Mouse (Mus musculus) heart, postnatal 14 days (tissue): ENCODE measurements around the gene Nufip2. TPM values are rescaled to one million over a fixed set of nuclear protein-coding genes. Genes with fewer than 3 reads are reported as not detected.
"Not testable (repeated sequence)": the region's sequence is repeated elsewhere in the genome, so short reads cannot be mapped to it uniquely, and the experiment has no call there.

Experiments used
- DNase-seq, 2 experiments: peaks; one replicate each; pipeline ENCODE4 v3.0.0; 2021 to 2022
- intact Hi-C: fragments of 180-260 bp; cut with DNase I; formaldehyde crosslinking; loops from one replicate; pipeline ENCODE4 v1.15.1; 2025
- total RNA-seq, 2 experiments: library from RNA; stranded (reverse); gene quantifications; 2 replicates each; pipeline ENCODE4 v1.2.3; 2021

Nufip2 gene
- total RNA-seq, 2 experiments from 2014 or later: 58.9 to 61.9 TPM

DNA sequence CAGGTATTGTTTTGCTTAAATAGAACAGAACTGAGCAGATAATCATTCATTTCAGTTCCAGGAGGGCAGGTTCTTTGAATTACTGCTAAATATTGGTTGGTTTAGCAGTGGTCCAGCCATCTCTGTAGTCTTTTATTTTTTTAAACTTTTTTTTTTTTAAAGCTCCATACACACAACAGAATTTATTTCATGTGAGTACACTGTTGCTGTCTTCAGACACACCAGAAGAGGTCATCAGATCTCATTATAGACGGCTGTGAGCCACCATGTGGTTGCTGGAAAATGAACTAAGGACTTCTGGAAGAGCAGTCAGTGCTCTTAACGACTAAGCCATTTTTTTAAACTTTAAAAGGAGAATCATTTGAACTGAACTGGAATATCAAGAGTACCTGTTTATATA lies 11.3 kb downstream of the Nufip2 start:
- DNase-seq: no peak
- intact Hi-C loops: no loop called here

DNA sequence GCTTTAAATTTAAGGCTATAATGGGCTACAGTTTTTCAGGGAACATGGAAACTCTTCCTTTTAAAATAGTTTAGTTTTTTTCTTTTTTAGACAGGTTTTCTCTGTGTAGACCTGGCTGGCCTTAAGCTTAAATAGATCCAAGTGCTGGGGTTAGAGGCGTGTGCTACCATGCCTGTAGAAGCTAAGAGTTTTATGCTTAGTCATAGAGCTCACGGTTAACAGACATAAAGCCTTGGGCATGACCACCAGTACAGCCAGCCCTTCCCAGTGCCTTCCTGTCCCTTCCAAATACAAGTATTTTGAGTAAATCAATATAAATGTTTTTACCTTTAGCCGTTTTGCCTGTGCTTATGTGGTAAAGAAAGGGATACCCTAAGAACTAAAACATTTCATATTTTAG lies 20.0 kb downstream of the Nufip2 start:
- intact Hi-C loops: no loop called here
- DNase-seq: no peak

GRCm38 (mm10) chr11:77709039-77709438 lies 23.1 kb downstream of the Nufip2 start:
- peak; percentile 23 for DNase-seq
- intact Hi-C loops: loop anchor here (1.0 kb wide), 1 partner anchor 17 kb away; no protein-coding TSS in a partner anchor

DNA sequence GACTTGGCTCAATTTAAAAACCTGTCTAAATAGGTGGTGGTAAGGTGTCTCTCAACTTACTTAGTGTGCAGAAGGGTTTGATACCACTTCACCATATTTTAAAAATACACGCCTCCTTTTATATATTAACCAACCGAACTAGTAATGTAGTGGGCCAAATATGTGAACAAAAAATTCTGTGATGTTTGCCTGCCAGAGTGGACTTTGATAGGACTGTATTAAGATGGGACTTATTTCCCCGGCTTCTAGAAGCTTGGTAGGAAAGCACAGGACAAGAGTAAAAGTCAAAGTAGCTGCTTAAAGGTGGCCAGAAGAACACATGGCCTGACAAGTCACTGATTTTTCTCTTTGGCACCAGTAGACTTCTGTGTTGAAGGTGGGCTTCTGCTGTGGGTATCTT lies 27.8 kb downstream of the Nufip2 start:
- intact Hi-C loops: no loop called here
- DNase-seq: no peak

DNA sequence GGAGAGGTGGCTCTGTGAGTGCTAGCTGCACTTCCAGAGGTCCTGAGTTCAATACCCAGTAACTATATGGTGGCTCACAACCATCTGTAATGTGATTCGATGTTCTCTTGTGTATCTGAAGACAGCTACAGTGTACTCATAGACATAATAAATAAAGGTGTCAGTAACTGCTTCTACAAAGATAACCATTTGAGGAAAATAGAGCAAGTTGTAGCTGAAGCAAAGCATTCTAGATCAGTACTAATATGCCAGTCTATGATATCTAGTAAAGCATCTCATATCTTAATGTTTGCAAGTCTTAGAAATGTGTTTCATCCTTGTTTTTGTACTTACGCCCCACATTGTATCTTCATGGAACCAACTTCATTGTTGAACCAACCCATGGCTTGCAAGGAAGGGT lies 33.1 kb downstream of the Nufip2 start:
- DNase-seq: no peak
- intact Hi-C loops: no loop called here

DNA sequence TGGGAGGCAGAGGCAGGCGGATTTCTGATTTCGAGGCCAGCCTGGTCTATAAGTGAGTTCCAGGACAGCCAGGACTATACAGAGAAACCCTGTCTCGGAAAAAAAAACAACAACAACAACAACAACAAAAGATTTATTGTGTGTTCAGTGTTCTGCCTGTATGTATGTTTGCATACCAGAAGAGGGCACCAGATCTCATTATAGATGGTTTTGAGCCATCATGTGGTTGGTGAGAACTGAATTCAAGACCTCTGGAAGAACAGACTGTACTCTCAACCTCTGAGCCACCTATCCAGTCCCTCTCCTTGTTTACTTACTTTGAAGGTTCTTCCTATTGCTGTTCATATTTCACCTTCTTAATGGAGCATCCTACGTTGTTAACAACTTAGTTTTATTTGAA lies 35.4 kb downstream of the Nufip2 start:
- DNase-seq: no peak
- intact Hi-C loops: loop anchor here (10.0 kb wide), 1 partner anchor 243 kb away; no protein-coding TSS in a partner anchor

DNA sequence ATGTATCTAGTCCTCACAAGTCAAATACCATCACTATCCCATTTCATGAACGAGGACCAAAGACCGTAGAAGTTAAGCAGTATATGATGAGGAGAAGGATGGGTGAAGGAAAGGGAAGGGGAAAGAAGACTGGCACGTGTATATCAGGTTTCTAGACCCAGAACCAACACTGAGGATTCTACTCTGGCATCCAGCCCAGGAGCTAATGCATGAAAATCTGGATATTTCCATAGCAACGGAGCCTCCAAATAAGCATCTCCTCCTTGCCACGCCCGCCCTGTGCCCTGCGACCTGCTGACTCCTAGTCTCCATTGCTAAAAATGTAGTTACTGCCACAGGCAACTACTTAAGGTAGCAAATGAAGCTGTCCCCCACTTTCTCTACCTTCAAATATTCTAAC lies 38.8 kb downstream of the Nufip2 start:
- intact Hi-C loops: loop anchor here (10.0 kb wide), 1 partner anchor 240 kb away; no protein-coding TSS in a partner anchor
- no peak for DNase-seq

DNA sequence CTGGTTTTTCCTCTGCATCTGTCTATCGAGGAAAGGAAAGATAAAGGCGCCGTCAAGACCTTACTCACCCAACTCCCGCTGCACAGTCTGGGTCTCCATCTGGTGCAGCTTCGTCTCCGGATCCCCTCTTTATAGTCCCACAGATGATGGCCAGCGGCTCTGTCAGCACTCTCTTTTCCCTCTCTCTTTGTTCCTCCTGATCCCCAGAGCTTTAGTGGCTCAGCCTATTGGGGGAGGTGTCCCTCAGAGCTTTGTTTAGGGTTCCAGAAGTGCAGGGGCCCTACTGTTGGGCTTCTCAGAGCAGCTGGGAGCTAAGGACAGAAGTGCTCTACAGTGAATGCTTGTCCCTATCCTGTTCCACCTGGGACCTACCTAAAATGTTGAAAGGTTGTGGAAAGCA lies 39.2 kb downstream of the Nufip2 start, which contains the start of gene Cryba1:
Cryba1 (minus strand) TSS at position 101 of the 400 bp plus-strand sequence.
- intact Hi-C loops: loop anchor here (10.0 kb wide), 1 partner anchor 240 kb away; no protein-coding TSS in a partner anchor
- no peak for DNase-seq

DNA sequence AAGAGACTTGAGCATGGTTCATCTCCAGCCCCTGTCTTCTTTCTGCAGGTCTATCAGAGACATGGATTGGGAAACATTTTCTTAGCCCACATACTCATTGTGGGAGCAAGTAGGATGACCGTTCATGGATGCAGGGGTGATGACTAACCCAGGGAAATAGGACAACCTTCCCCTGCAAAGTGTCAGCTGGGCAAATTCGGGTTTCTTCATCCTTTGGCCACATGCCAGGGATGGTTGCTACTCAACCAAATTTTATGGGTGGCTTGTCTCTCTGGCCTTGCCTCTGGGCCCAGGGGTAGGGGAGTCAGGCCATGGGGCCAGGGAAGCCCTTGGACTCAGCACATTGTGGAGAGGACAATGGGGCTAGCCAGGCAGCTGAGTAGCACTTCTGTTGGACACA lies 42.6 kb downstream of the Nufip2 start:
- no peak for DNase-seq
- intact Hi-C loops: loop anchor here (10.0 kb wide), 1 partner anchor 236 kb away; no protein-coding TSS in a partner anchor

- DNase-seq: peak; percentile 84 to 93
- intact Hi-C loops: loop anchor here (2.0 kb wide), 3 partner anchors 26 to 78 kb away; partner anchors contain the start of gene Myo18a
Measured at GRCm38 (mm10) chr11:77737289-77737688, 51.3 kb downstream of the Nufip2 start.

DNA sequence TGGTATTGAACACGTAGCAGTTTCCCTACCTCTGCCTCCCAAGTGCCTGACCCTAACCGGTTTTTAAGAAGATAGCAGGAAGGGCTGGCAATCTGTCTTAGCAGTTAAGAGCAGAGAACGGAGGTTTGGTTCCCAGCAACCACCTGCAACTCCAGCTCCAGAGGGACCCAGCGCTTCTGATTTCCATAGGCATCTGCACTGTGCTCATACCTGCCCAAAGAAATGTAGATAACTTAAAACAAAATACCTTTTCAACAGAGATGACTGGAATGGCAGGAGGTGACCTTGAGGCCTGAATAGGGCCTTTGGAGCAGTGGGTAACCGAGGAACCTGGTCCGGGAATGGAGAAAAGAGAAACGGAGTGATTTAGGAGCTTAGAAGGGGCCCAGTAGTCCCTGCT lies 52.6 kb downstream of the Nufip2 start:
- intact Hi-C loops: no loop called here
- no peak for DNase-seq

DNA sequence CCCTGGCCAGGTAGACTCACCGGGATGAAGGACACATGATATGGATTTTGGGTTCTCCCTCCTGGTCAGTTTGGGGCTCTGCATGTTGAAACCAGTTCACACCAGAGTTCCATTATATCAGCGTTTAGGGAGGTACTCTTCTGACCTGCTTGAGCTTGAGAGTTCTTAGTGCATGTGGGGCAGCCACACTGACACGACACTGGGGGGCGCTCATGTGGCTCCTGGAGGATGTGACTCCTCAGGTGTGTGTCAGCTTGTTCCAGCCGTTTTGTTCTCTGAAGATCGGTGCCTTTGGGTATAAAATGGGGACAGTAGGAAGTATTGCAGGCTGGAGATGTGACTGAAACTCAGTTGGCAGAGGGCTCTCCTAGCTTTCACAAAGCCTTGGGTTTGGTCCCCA lies 58.0 kb downstream of the Nufip2 start:
- intact Hi-C loops: loop anchor here (5.0 kb wide), 1 partner anchor 223 kb away; no protein-coding TSS in a partner anchor
- peak; percentile 26 to 44 for DNase-seq

DNA sequence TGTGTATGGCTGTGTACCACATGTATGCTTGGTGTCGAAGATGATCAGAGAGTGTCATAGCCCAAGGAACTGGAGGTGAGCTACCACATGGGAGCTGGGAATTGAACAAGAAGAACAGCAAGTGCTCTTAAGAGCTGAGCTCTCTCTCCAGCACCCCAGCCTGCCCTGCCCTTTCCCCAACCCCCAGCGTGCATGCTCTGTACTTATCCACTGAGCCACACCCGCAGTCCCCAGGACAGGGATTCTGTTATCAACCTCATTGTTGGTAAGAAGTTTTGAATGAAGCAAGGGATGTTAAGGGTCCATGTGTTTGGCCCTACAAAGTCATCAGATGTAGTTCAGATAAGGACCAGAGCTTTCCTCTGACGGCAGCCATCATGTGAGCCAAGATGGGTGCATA lies 60.7 kb downstream of the Nufip2 start:
- no peak for DNase-seq
- intact Hi-C loops: no loop called here

GRCm38 (mm10) chr11:77747103-77747502 lies 61.1 kb downstream of the Nufip2 start:
- intact Hi-C loops, DNase-seq: not testable (repeated sequence)

- no peak for DNase-seq
- intact Hi-C loops: no loop called here
Measured at GRCm38 (mm10) chr11:77748996-77749395, 63.0 kb downstream of the Nufip2 start.

DNA sequence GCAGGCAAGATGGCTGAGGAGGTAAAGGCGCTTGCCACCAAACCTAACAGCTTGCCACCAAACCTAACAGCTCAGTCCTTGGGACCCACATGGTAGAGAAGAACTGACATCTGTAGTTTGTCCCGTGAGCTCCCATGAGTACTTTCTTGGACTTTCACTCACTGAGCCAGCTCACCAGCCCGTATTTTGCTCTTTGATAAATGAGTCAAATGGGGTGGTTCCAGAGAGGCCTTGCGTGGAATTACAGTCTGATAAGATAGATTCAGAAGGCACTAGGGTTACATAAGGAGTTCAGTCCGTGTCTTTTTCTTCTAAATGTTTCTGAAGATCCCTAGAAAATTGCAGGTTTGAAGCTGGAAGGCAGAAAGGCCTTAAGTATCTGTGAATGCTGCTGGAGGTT lies 66.6 kb downstream of the Nufip2 start:
- intact Hi-C loops: no loop called here
- DNase-seq: no peak

DNA sequence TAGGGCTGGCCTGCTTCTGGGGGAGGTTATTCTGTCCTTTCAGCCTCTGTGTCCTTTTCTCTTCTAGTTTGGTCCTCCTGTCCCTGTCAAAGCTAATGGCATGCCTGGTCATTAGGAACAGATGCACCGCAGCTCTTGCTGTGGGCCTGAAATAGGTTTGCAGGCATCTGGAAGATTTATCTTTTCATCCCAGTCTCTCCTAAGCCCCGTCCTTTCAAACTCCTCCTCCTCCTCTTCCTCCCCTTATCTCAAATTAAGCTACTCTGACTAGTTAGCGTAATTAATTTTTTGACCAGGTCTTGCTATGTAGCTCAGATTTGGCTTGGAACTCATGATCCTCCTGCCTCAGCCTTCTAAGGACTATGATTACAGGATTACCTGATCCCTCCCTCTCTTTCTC lies 67.5 kb downstream of the Nufip2 start:
- intact Hi-C loops: no loop called here
- DNase-seq: no peak

GRCm38 (mm10) chr11:77760031-77760430 lies 74.1 kb downstream of the Nufip2 start:
- DNase-seq: no peak
- intact Hi-C loops: no loop called here

DNA sequence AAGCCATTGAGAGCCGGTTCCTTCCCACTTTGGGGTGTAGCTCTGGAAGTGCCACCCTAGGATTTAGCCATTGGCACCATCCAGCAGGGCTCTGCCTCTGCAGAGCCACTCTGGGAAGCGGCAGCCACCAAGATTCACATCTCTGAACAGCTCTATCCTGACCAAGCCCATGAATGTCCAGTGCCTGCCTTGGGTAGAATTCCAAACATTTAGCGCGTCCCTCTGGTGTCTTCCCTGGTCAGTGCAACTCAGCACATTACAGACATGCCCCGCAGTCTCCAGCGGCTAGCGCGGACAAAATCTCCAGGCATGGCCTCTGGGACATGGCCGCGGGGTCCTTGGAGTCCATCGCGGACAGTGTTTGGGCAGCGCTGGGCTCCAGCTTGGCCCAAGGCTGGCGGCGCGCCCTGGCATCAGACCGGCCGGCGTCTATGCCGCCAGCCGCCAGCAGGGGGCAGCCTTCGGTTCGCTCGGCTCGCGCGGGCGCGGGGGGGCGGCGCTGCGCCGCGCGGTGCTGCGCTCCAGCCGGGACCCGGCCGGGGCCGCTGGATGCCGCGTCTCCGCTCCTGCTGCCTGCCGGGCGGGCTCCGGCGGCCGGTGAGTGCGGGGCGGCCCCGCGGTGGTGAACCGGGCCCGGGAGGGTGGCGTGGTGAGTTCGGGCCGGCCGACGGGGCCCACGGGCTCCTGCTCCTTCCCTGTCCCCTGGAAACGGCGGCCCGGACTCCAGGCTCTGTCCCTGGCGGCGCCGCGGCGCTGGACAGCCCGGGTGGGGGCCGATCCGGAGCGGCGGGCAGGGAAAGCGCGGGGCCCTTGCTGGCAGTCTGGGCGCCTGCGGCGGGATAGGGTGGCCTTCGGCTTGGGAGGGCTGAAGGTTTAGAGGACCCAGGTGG lies 77.1 kb downstream of the Nufip2 start, which contains the start of gene Myo18a:
Myo18a (plus strand) TSS at position 464 of the 890 bp plus-strand sequence.
- DNase-seq: peak; percentile 94 to 95
- intact Hi-C loops: loop anchor here (1.0 to 2.0 kb wide), 3 partner anchors 26 to 52 kb away; no protein-coding TSS in a partner anchor

GRCm38 (mm10) chr11:77763673-77764340 lies 77.9 kb downstream of the Nufip2 start:
- intact Hi-C loops: loop anchor here (1.0 to 2.0 kb wide), 3 partner anchors 27 to 51 kb away; no protein-coding TSS in a partner anchor
- DNase-seq: peak; percentile 52 to 53
